Mouse (Mus musculus) layer of hippocampus, adult 8-10 months (tissue): Measurements from ENCODE around the gene Olfr1100. TPM values are rescaled to one million over a fixed set of nuclear protein-coding genes. Genes with fewer than 3 reads are reported as not detected.

Source experiments
- DNase-seq, 2 experiments: peaks; one replicate each; pipeline ENCODE4 v3.0.0; 2022; ENCODE audit warnings: low spot score in 2 of 2
- total RNA-seq, 4 experiments: library from RNA; stranded (reverse); gene quantifications; 2 replicates each; pipeline ENCODE4 v1.2.4; 2022

Gene Olfr1100
- not detected for total RNA-seq

- DNase-seq: no peak
Observed at GRCm38 (mm10) chr2:86979854-86980253, at the start of gene Olfr1100. Gene Olfr1100, minus strand, starts transcription at chr2:86979954.

GRCm38 (mm10) chr2:87026980-87027379 is 47.2 kb upstream of the Olfr1100 start, which contains the start of gene Olfr1104:
Gene Olfr1104, minus strand, starts transcription at chr2:87027080.
- no peak for DNase-seq

GRCm38 (mm10) chr2:86998098-86998497 is 18.3 kb upstream of the Olfr1100 start, which contains the start of gene Olfr1102:
Gene Olfr1102, plus strand, starts transcription at chr2:86998398.
- DNase-seq: no peak

- DNase-seq: no peak
Observed at GRCm38 (mm10) chr2:86991121-86991520, 11.4 kb upstream of the Olfr1100 start, which contains the start of gene Olfr1101. Gene Olfr1101, minus strand, starts transcription at chr2:86991221.

- DNase-seq: no peak
Observed at GRCm38 (mm10) chr2:86960593-86960992, 19.2 kb downstream of the Olfr1100 start, which contains the start of gene Olfr1099. Gene Olfr1099, minus strand, starts transcription at chr2:86960693.

- no peak for DNase-seq
Observed at GRCm38 (mm10) chr2:86926557-86926956, 53.2 kb downstream of the Olfr1100 start.

Other genes starting within 250 kb of the Olfr1100 start
- not detected for gene Olfr1089, start 246.3 kb downstream of the Olfr1100 start, total RNA-seq
- gene Olfr1090, start 221.0 kb downstream of the Olfr1100 start, total RNA-seq: not detected
- not detected for gene Olfr1093, start 197.5 kb downstream of the Olfr1100 start, total RNA-seq
- not detected for gene Olfr141, start 169.9 kb downstream of the Olfr1100 start, total RNA-seq
- not detected for gene Olfr1094, start 155.3 kb downstream of the Olfr1100 start, total RNA-seq
- not detected for gene Olfr1095, start 128.3 kb downstream of the Olfr1100 start, total RNA-seq
- not detected for gene Gm13723, start 105.2 kb downstream of the Olfr1100 start, total RNA-seq
- not detected for gene Olfr1097, start 87.7 kb downstream of the Olfr1100 start, total RNA-seq
- not detected for gene Olfr1098, start 55.4 kb downstream of the Olfr1100 start, total RNA-seq
- not detected for gene Olfr1099, start 19.3 kb downstream of the Olfr1100 start, total RNA-seq
- not detected for gene Olfr1101, start 11.3 kb upstream of the Olfr1100 start, total RNA-seq
- not detected for gene Olfr1102, start 18.4 kb upstream of the Olfr1100 start, total RNA-seq
- not detected for gene Olfr1104, start 47.1 kb upstream of the Olfr1100 start, total RNA-seq
- not detected for gene Olfr1105, start 56.6 kb upstream of the Olfr1100 start, total RNA-seq
- gene Olfr1106, start 72.3 kb upstream of the Olfr1100 start, total RNA-seq: not detected
- not detected for gene Olfr1107, start 95.9 kb upstream of the Olfr1100 start, total RNA-seq
- gene Olfr1109, start 116.1 kb upstream of the Olfr1100 start, total RNA-seq: not detected
- gene Olfr259, start 134.6 kb upstream of the Olfr1100 start, total RNA-seq: not detected
- not detected for gene Olfr1110, start 160.3 kb upstream of the Olfr1100 start, total RNA-seq
- not detected for gene Olfr1111, start 172.7 kb upstream of the Olfr1100 start, total RNA-seq
- not detected for gene Olfr1112, start 207.8 kb upstream of the Olfr1100 start, total RNA-seq
- gene Olfr1113, start 229.0 kb upstream of the Olfr1100 start, total RNA-seq: not detected